Mouse (Mus musculus): ENCODE results near the gene C1qtnf2. TPM values are rescaled to one million over a fixed set of nuclear protein-coding genes. Genes with fewer than 3 reads are reported as not detected.

Gene C1qtnf2
- polyA plus RNA-seq, 1 experiment, result 1.3 TPM

DNA sequence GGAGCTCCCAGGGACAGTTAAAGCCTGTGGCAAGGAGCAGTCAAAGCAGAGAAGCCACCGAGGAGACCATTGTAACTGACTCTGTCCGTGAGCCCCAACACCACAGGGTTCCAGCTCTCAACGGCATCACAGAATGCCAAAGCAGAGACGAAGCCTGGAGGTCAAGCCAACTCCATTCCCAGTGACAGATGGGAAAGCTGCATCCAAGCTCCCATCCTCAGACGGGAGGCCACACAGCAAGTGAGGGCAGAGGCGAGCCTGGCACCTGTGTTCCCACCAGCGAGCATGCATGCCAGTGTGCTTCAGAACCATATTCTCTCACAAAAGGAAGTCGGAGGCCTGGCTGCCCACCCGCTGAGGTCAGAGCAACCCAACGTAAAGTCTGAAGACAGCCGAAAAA is 43.6 kb downstream of the C1qtnf2 start:
- no peak overlapping the region for H3K4me3 ChIP-seq (ENCODE audit: control insufficient read depth, low read depth, low read length)
- H3K4me1 ChIP-seq (ENCODE audit: control insufficient read depth, insufficient read depth, low read length), result no peaks in the 10 kb centered on the region
- TF ChIP-seq POLR2A (IDR thresholded peaks at IDR 0.05; ENCODE audit: control insufficient read depth, low read depth, low read length) (no peak), CTCF (IDR thresholded peaks at IDR 0.05; ENCODE audit: control insufficient read depth, insufficient read depth, insufficient replicate concordance, low read depth, low read length) (no peak)
- H3K36me3 ChIP-seq (ENCODE audit: control insufficient read depth, insufficient read depth, low read length), result no peaks in the 10 kb centered on the region
- H3K27ac ChIP-seq (ENCODE audit: control insufficient read depth, insufficient read depth, low read depth, low read length), result no peak overlapping the region
- H3K27me3 ChIP-seq (ENCODE audit: control insufficient read depth, insufficient read depth, low read length), result no peaks in the 10 kb centered on the region

DNA sequence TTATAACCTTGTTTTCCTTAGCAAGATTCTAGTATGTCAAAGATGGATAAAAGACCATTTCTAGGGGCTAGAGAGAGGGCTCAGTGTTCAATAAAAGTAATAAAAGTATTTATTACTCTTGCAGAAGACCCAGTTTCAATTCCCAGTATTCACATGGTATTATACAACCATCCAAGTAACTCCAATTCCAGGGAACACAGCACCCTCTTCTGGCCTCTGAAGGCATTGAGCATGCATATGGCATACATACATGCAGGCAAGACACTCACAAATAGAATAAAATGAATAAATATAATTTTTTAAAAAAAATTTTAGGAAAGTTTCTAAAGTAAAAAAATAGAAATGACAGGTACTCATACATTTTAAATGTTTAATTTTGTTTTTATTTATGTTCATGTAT is 44.0 kb downstream of the C1qtnf2 start:
- TF ChIP-seq POLR2A (IDR thresholded peaks at IDR 0.05; ENCODE audit: control insufficient read depth, low read depth, low read length) (no peak), CTCF (IDR thresholded peaks at IDR 0.05; ENCODE audit: control insufficient read depth, insufficient read depth, insufficient replicate concordance, low read depth, low read length) (no peak)
- no peaks in the 10 kb centered on the region for H3K27me3 ChIP-seq (ENCODE audit: control insufficient read depth, insufficient read depth, low read length)
- H3K4me1 ChIP-seq (ENCODE audit: control insufficient read depth, insufficient read depth, low read length), result no peaks in the 10 kb centered on the region
- no peak overlapping the region for H3K27ac ChIP-seq (ENCODE audit: control insufficient read depth, insufficient read depth, low read depth, low read length)
- H3K36me3 ChIP-seq (ENCODE audit: control insufficient read depth, insufficient read depth, low read length), result no peaks in the 10 kb centered on the region
- no peak overlapping the region for H3K4me3 ChIP-seq (ENCODE audit: control insufficient read depth, low read depth, low read length)

DNA sequence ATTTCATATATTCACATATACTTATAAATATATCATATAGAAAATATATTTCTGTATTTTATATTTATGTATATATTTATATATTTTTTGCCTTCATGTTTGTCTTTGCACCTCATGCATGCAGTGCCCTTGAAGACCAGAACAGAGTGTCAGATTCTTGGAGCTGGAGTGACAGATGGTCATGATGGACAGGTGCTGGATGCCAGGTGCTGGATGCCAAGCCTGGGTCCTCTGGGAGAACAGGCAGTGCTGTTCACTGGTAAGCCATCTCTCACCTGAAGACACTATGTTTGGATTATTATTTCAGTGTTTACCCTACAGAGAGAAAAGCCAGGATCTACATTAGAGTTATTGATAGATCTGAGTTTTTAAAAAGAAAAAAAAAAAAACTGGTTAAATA is 44.7 kb downstream of the C1qtnf2 start:
- Histone ChIP-seq H3K4me3 (ENCODE audit: control insufficient read depth, low read depth, low read length) (no peak overlapping the region), H3K36me3 (ENCODE audit: control insufficient read depth, insufficient read depth, low read length) (no peaks in the 10 kb centered on the region), H3K27me3 (ENCODE audit: control insufficient read depth, insufficient read depth, low read length) (no peaks in the 10 kb centered on the region), H3K4me1 (ENCODE audit: control insufficient read depth, insufficient read depth, low read length) (no peaks in the 10 kb centered on the region), H3K27ac (ENCODE audit: control insufficient read depth, insufficient read depth, low read depth, low read length) (no peak overlapping the region)
- TF ChIP-seq CTCF (IDR thresholded peaks at IDR 0.05; ENCODE audit: control insufficient read depth, insufficient read depth, insufficient replicate concordance, low read depth, low read length), result no peak
- no peak for TF ChIP-seq POLR2A (IDR thresholded peaks at IDR 0.05; ENCODE audit: control insufficient read depth, low read depth, low read length)

DNA sequence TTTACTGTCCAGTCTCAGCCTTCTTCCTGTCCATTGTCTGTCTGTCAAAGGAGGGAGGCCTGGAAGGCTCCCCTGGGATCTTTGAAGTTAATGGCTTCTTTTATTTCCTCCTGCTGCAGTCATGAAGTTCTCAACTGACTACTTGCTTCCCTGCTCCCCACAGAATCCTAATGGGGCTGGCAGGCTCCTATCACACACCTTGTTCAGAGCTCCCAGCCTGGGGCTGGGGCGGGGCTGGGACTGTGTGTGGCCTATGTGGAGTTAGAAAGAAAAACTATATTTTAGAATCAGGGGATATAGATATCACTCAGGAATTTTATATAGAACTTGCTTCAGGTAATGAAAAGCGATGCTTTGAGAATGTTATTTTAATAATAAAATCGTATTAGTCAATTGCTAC is 46.4 kb downstream of the C1qtnf2 start:
- Histone ChIP-seq H3K4me1 (ENCODE audit: control insufficient read depth, insufficient read depth, low read length) (no peaks in the 10 kb centered on the region), H3K27ac (ENCODE audit: control insufficient read depth, insufficient read depth, low read depth, low read length) (no peak overlapping the region), H3K4me3 (ENCODE audit: control insufficient read depth, low read depth, low read length) (no peak overlapping the region), H3K36me3 (ENCODE audit: control insufficient read depth, insufficient read depth, low read length) (no peaks in the 10 kb centered on the region), H3K27me3 (ENCODE audit: control insufficient read depth, insufficient read depth, low read length) (no peaks in the 10 kb centered on the region)
- TF ChIP-seq POLR2A (IDR thresholded peaks at IDR 0.05; ENCODE audit: control insufficient read depth, low read depth, low read length) (no peak), CTCF (IDR thresholded peaks at IDR 0.05; ENCODE audit: control insufficient read depth, insufficient read depth, insufficient replicate concordance, low read depth, low read length) (no peak)

DNA sequence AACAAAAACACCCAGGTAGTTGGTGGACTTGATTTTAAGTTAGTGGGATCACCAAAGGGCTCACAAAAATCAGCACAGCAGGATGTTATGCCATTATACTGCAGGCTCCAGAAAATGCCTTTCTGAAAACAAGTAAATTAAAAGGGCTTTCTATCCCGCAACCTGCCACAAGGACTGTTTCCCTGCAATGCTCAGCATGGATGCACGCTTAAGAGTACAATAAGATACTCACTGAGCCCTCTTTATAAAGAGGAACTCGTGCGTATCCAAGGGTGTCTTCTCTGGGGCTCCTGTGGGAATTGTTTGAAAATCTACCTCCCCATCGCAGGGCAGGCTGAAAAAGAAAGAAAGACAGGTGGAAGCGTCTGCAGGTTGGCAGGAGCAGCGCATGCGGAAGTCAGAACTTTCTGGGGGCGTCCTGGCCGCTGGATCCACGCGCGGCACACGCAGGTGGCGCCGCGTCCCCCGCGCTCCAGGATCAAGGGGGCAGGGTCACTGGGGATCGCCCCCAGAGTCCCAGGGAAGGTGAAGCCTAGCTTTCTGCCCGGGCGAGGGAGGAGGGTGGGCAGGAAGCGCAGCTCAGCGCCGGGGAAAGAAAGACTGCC is 54.1 kb downstream of the C1qtnf2 start:
- Histone ChIP-seq H3K36me3 (ENCODE audit: control insufficient read depth, insufficient read depth, low read length) (no peaks in the 10 kb centered on the region), H3K27ac (ENCODE audit: control insufficient read depth, insufficient read depth, low read depth, low read length) (no peak overlapping the region), H3K4me3 (ENCODE audit: control insufficient read depth, low read depth, low read length) (peak overlapping the region; percentile 79), H3K27me3 (ENCODE audit: control insufficient read depth, insufficient read depth, low read length) (peaks cover 2% of the 10 kb centered on the region; the same call in 1 of the 2 replicates), H3K4me1 (ENCODE audit: control insufficient read depth, insufficient read depth, low read length) (peaks cover 11% of the 10 kb centered on the region)
- TF ChIP-seq POLR2A (IDR thresholded peaks at IDR 0.05; ENCODE audit: control insufficient read depth, low read depth, low read length), result no peak
- no peak for TF ChIP-seq CTCF (IDR thresholded peaks at IDR 0.05; ENCODE audit: control insufficient read depth, insufficient read depth, insufficient replicate concordance, low read depth, low read length)

DNA sequence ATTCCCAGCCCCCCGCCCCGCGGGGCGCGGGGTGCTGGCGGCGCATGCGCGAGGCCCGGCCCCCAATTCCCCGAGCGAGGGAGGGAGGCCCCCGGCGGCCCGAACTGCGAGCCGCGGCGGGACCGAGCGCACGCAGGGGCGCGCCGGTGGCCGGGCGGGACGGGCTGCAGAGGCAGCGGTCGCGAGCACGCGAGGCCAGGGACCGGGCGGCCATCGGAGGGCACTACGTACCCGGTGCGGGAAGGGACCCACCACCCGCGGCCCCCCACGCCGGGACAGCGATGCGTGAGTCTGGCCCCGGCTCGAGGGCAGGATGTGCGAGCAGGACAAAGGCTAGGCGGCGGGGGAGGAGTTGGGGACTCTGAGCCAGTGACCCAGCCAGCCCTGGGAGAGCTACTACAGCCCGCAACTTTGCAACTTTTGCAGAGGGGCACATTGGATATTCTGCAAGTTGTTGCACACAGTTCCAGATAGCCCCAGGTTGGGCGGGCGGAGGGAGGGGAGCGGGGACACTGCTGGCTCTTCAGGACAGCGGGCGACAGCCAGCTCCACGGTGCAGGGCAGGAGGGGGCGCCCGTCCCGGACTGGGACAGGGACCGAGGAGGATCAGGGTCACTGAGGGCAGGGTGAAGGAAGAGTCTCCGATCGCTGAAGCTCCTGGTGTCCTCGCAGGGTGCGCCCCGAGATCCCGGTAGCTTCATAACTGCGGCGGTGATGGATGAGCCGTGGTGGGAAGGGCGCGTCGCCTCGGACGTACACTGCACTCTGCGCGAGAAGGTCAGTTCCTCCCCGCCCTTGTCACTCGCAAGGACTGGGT is 54.8 kb downstream of the C1qtnf2 start, which contains the start of gene Ccnjl:
Gene Ccnjl (plus strand): TSS at position 102 of the 817 bp plus-strand sequence.
- Histone ChIP-seq H3K36me3 (ENCODE audit: control insufficient read depth, insufficient read depth, low read length) (no peaks in the 10 kb centered on the region), H3K27ac (ENCODE audit: control insufficient read depth, insufficient read depth, low read depth, low read length) (no peak within 1 kb of the TSS; the same call in 1 of the 2 replicates), H3K4me1 (ENCODE audit: control insufficient read depth, insufficient read depth, low read length) (peaks cover 11% of the 10 kb centered on the region), H3K4me3 (ENCODE audit: control insufficient read depth, low read depth, low read length) (peak within 1 kb of the TSS; percentile 79), H3K27me3 (ENCODE audit: control insufficient read depth, insufficient read depth, low read length) (peaks cover 2% of the 10 kb centered on the region; the same call in 1 of the 2 replicates)
- TF ChIP-seq CTCF (IDR thresholded peaks at IDR 0.05; ENCODE audit: control insufficient read depth, insufficient read depth, insufficient replicate concordance, low read depth, low read length) (no peak), POLR2A (IDR thresholded peaks at IDR 0.05; ENCODE audit: control insufficient read depth, low read depth, low read length) (no peak)

DNA sequence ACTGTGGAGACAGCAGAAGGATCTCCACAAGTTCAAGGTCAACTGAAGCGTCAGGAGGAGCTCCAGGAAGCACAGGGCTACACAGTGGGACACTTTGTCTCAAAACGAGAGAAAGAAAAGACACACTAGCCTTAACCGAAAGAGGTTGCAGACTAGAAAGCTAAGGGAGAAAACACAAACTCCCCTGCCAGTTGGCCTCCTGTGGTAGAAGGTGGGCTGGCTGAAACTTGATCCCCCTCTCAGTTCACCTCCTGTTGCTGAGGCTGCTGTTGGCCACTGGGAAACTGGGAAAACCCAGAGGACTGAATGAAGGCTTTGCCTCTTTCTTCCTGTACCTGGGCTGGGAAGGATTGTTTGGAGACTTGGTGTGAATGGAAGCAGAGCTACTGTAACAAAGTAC is 56.0 kb downstream of the C1qtnf2 start:
- H3K4me3 ChIP-seq (ENCODE audit: control insufficient read depth, low read depth, low read length), result no peak overlapping the region
- peaks cover 2% of the 10 kb centered on the region; the same call in 1 of the 2 replicates for H3K27me3 ChIP-seq (ENCODE audit: control insufficient read depth, insufficient read depth, low read length)
- TF ChIP-seq CTCF (IDR thresholded peaks at IDR 0.05; ENCODE audit: control insufficient read depth, insufficient read depth, insufficient replicate concordance, low read depth, low read length), result no peak
- no peak for TF ChIP-seq POLR2A (IDR thresholded peaks at IDR 0.05; ENCODE audit: control insufficient read depth, low read depth, low read length)
- H3K4me1 ChIP-seq (ENCODE audit: control insufficient read depth, insufficient read depth, low read length), result peaks cover 11% of the 10 kb centered on the region
- no peaks in the 10 kb centered on the region for H3K36me3 ChIP-seq (ENCODE audit: control insufficient read depth, insufficient read depth, low read length)
- H3K27ac ChIP-seq (ENCODE audit: control insufficient read depth, insufficient read depth, low read depth, low read length), result no peak overlapping the region

Measured in testis, adult 2 months (tissue).